Mouse (Mus musculus) CH12.LX (cell line): ENCODE measurements around the gene Trpm3. TPM values are rescaled to one million over a fixed set of nuclear protein-coding genes. Genes with fewer than 3 reads are reported as not detected.

ENCODE experiments used
- DNase-seq: peaks from one replicate; pipeline ENCODE4 v3.0.0-alpha.2; 2013; ENCODE audit errors: extremely low read depth
- H3K27ac ChIP-seq: 2 replicates; pipeline ENCODE4 v1.5.1; 2012; ENCODE audit warnings: low read depth, mild to moderate bottlenecking, control low read depth, moderate library complexity; ENCODE audit not compliant: insufficient read depth
- H3K27me3 ChIP-seq: replicated peaks from 2 replicates; pipeline ENCODE3; 2012; ENCODE audit warnings: inconsistent platforms
- H3K36me3 ChIP-seq, 2 experiments: replicated peaks in 1 of 2; 2 replicates each; pipeline versions ENCODE3 to v1.6.1; 2012; ENCODE audit warnings: inconsistent platforms in 1 of 2, low read length in 1 of 2, mild to moderate bottlenecking in 1 of 2, mixed read lengths in 1 of 2, moderate library complexity in 1 of 2; ENCODE audit not compliant: control insufficient read depth in 1 of 2, insufficient read depth in 1 of 2
- H3K4me1 ChIP-seq, 2 experiments: 2 replicates each; pipeline ENCODE4 v1.6.1; 2012; ENCODE audit warnings: inconsistent platforms in 1 of 2, moderate library complexity in 1 of 2; ENCODE audit not compliant: insufficient read depth in 2 of 2, control insufficient read depth in 1 of 2
- H3K4me2 ChIP-seq: 2 replicates; pipeline ENCODE4 v1.6.1; 2012; ENCODE audit warnings: low read depth, mild to moderate bottlenecking, control low read depth; ENCODE audit not compliant: poor library complexity, insufficient read depth, severe bottlenecking
- H3K4me3 ChIP-seq, 3 experiments: fragments of 150-350 bp in 1 of 3; sonication (generic) in 1 of 3; replicated peaks in 1 of 3; 2 replicates each; pipeline versions ENCODE3 to v1.5.1; 2011 to 2012; ENCODE audit warnings: low read depth in 2 of 3, low read length in 2 of 3, mild to moderate bottlenecking in 2 of 3, moderate library complexity in 2 of 3, control low read depth in 1 of 3, improper control_type of control experiment in 1 of 3, inconsistent platforms in 1 of 3, mixed read lengths in 1 of 3; ENCODE audit not compliant: poor library complexity in 1 of 3
- H3K79me2 ChIP-seq: replicated peaks from 2 replicates; pipeline ENCODE4 v1.6.1; 2012; ENCODE audit warnings: mild to moderate bottlenecking, moderate library complexity; ENCODE audit not compliant: control insufficient read depth, poor library complexity, insufficient read depth, severe bottlenecking; ENCODE audit errors: extremely low read depth
- H3K9ac ChIP-seq: 2 replicates; pipeline ENCODE4 v1.6.1; 2012; ENCODE audit warnings: low read depth, mild to moderate bottlenecking, control low read depth, moderate library complexity; ENCODE audit not compliant: insufficient read depth
- H3K9me3 ChIP-seq: replicated peaks from 2 replicates; pipeline ENCODE3; 2012; ENCODE audit warnings: low read length, inconsistent platforms, mixed read lengths
- BHLHE40 ChIP-seq: IDR thresholded peaks from 2 replicates; pipeline ENCODE4 v1.6.1; 2011; ENCODE audit warnings: mild to moderate bottlenecking, low read depth, low read length, improper control_type of control experiment
- CHD1 ChIP-seq: IDR thresholded peaks from 2 replicates; pipeline ENCODE4 v1.6.1; 2012; ENCODE audit warnings: low read depth, low read length, improper control_type of control experiment, inconsistent platforms
- E2F4 ChIP-seq: IDR thresholded peaks from 2 replicates; pipeline ENCODE4 v1.6.1; 2011; ENCODE audit warnings: low read depth, low read length, improper control_type of control experiment; ENCODE audit not compliant: insufficient replicate concordance
- IRF4 ChIP-seq: IDR thresholded peaks from 2 replicates; pipeline ENCODE4 v1.6.1; 2014; ENCODE audit warnings: low read depth, mild to moderate bottlenecking, inconsistent platforms, low read length, improper control_type of control experiment
- JUN ChIP-seq: IDR thresholded peaks from 2 replicates; pipeline ENCODE4 v1.6.1; 2011; ENCODE audit warnings: low read depth, mild to moderate bottlenecking, low read length, improper control_type of control experiment, moderate library complexity; ENCODE audit not compliant: insufficient read depth
- KAT2A ChIP-seq: IDR thresholded peaks from 2 replicates; pipeline ENCODE4 v1.6.1; 2012; ENCODE audit warnings: low read length, improper control_type of control experiment, inconsistent platforms; ENCODE audit not compliant: insufficient replicate concordance
- MAZ ChIP-seq: IDR thresholded peaks from 2 replicates; pipeline ENCODE4 v1.6.1; 2012; ENCODE audit warnings: low read depth, mild to moderate bottlenecking, inconsistent platforms, low read length, improper control_type of control experiment, moderate library complexity
- MEF2A ChIP-seq: IDR thresholded peaks from 2 replicates; pipeline ENCODE4 v1.6.1; 2014; ENCODE audit warnings: low read depth, mild to moderate bottlenecking, inconsistent platforms, low read length, improper control_type of control experiment, borderline replicate concordance
- NELFE ChIP-seq: IDR thresholded peaks from 2 replicates; pipeline ENCODE4 v1.6.1; 2011; ENCODE audit warnings: low read depth, low read length, improper control_type of control experiment
- NRF1 ChIP-seq: IDR thresholded peaks from 2 replicates; pipeline ENCODE4 v1.6.1; 2014; ENCODE audit warnings: low read depth, mild to moderate bottlenecking, inconsistent platforms, low read length, improper control_type of control experiment, moderate library complexity
- RAD21 ChIP-seq: IDR thresholded peaks from 2 replicates; pipeline ENCODE4 v1.6.1; 2011; ENCODE audit warnings: low read depth, mild to moderate bottlenecking, low read length, improper control_type of control experiment, moderate library complexity
- SIN3A ChIP-seq: IDR thresholded peaks from 2 replicates; pipeline ENCODE4 v1.6.1; 2012; ENCODE audit warnings: low read length, improper control_type of control experiment, inconsistent platforms
- SMC3 ChIP-seq: IDR thresholded peaks from 2 replicates; pipeline ENCODE4 v1.6.1; 2011; ENCODE audit warnings: low read depth, low read length, improper control_type of control experiment
- TBP ChIP-seq: conservative IDR thresholded peaks from 2 replicates; pipeline ENCODE4 v1.6.1; 2011; ENCODE audit warnings: low read depth, low read length, improper control_type of control experiment
- TCF12 ChIP-seq: IDR thresholded peaks from 2 replicates; pipeline ENCODE4 v1.6.1; 2014; ENCODE audit warnings: low read depth, mild to moderate bottlenecking, inconsistent platforms, low read length, improper control_type of control experiment
- USF1 ChIP-seq: IDR thresholded peaks from 2 replicates; pipeline ENCODE4 v1.6.1; 2014; ENCODE audit warnings: low read depth, mild to moderate bottlenecking, inconsistent platforms, low read length, improper control_type of control experiment
- ZC3H11A ChIP-seq: IDR thresholded peaks from 2 replicates; pipeline ENCODE4 v1.6.1; 2012; ENCODE audit warnings: low read depth, mild to moderate bottlenecking, inconsistent platforms, low read length, improper control_type of control experiment
- ZKSCAN1 ChIP-seq: IDR thresholded peaks from 2 replicates; pipeline ENCODE4 v1.6.1; 2012; ENCODE audit warnings: low read depth, inconsistent platforms, low read length, improper control_type of control experiment, borderline replicate concordance
- ZMIZ1 ChIP-seq: IDR thresholded peaks from 2 replicates; pipeline ENCODE4 v1.6.1; 2012; ENCODE audit warnings: low read depth, mild to moderate bottlenecking, inconsistent platforms, low read length, improper control_type of control experiment
- ZNF384 ChIP-seq: IDR thresholded peaks from 2 replicates; pipeline ENCODE4 v1.6.1; 2012; ENCODE audit warnings: low read depth, low read length, improper control_type of control experiment, inconsistent platforms
- dilution Hi-C: fragments of 300-500 bp; cut with MboI; formaldehyde crosslinking; loops from 2 replicates; pipeline ENCODE4 v1.14.3; 2020; ENCODE audit warnings: low sequenced_read_pairs; ENCODE audit not compliant: extremely low pct_unique_long_range_greater_than_20kb, extremely low pct_ligation_motif_present
- in situ Hi-C: fragments of 300-500 bp; cut with MboI; formaldehyde crosslinking; loops from 3 replicates; pipeline ENCODE4 v1.14.3; 2019; ENCODE audit warnings: low sequenced_read_pairs, low pct_ligation_motif_present, low pct_unique_long_range_greater_than_20kb, mixed read lengths
- polyA plus RNA-seq: library from polyadenylated mRNA; unstranded; fragments of >175 nt; gene quantifications from 2 replicates; pipeline ENCODE4 v1.2.1, GENCODE M21; 2012; ENCODE audit warnings: low read depth; ENCODE audit not compliant: insufficient read length
- total RNA-seq, 2 experiments: library from RNA; depleted of rRNA; stranded (reverse); fragments of 300-350 nt in 1 of 2; fragments of >200 nt in 1 of 2; gene quantifications; 2 replicates each; pipeline ENCODE4 v1.2.3; 2012 to 2014

Trpm3 gene
- total and polyA plus RNA-seq, 3 experiments = 0.01 TPM; not detected in 2

GRCm38 (mm10) chr19:22469608-22470007 is 330.8 kb downstream of the Trpm3 start:
- in situ Hi-C loops = no loop called here
- no peak for TF ChIP-seq SIN3A
- no peak for TF ChIP-seq CHD1
- TF ChIP-seq IRF4 = no peak
- TF ChIP-seq JUN = no peak
- TF ChIP-seq ZMIZ1 = no peak
- no peak for TF ChIP-seq ZC3H11A
- TF ChIP-seq RAD21 = no peak
- no peak for TF ChIP-seq TCF12
- no peak for TF ChIP-seq NELFE
- no peak for TF ChIP-seq BHLHE40
- no peak for TF ChIP-seq USF1
- no peak for TF ChIP-seq ZKSCAN1
- TF ChIP-seq SMC3 = no peak
- no peak for TF ChIP-seq MAZ
- no peak for TF ChIP-seq KAT2A
- no peak for TF ChIP-seq NRF1
- TF ChIP-seq MEF2A = no peak
- no peak for TF ChIP-seq ZNF384
- TF ChIP-seq TBP = no peak
- no peak for TF ChIP-seq E2F4
- Histone ChIP-seq H3K4me1 (no peaks in the 10 kb centered on the region), H3K36me3 (no peaks in the 10 kb centered on the region), H3K27ac (no peak overlapping the region), H3K79me2 (no peaks in the 10 kb centered on the region), H3K9ac (no peak overlapping the region), H3K4me2 (no peak overlapping the region), H3K27me3 (no peaks in the 10 kb centered on the region), H3K4me3 (no peak overlapping the region), H3K9me3 (no peaks in the 10 kb centered on the region)
- dilution Hi-C loops = no loop called here
- DNase-seq = no peak

GRCm38 (mm10) chr19:22473030-22473712 is 334.3 kb downstream of the Trpm3 start:
- Histone ChIP-seq H3K27ac (no peak overlapping the region), H3K9me3 (no peaks in the 10 kb centered on the region), H3K4me3 (no peak overlapping the region), H3K4me2 (no peak overlapping the region), H3K4me1 (no peaks in the 10 kb centered on the region), H3K79me2 (no peaks in the 10 kb centered on the region)
- DNase-seq = no peak
- in situ Hi-C loops = no loop called here
- no peak for TF ChIP-seq MAZ
- TF ChIP-seq, all 38 proteins: peak for 0
- H3K27me3 ChIP-seq = no peaks in the 10 kb centered on the region
- H3K36me3 ChIP-seq = no peaks in the 10 kb centered on the region
- no peak overlapping the region for H3K9ac ChIP-seq
- dilution Hi-C loops = no loop called here
